Comparison of ENCODE assay signal across 8 mouse cellular contexts in the genomic region with DNA sequence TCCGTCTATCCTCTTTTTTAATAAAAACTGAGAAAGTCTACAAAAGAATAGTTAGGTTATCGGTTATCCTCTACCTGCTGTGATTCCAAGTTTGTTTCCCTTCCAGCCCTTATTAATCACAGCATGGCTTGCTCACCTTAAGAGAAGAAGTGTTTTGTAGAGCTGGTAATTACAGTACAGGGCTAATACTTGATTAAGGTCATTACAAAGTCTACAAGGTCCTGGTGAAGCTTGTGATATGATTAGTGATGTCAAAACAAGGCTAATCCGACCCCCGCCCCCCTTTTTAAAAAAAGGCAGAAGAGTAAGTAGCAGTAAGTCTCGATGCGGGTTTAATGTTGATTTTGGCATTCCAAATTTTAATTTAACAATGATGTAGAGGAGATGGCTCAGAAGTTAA. TPM values are rescaled to one million over a fixed set of nuclear protein-coding genes. Genes with fewer than 3 reads are reported as not detected.
DNase-seq lines count a peak whose midpoint lies in the region; ATAC-seq and TF ChIP-seq lines count a peak whose summit lies in the region.

No protein-coding gene starts in this region.

- TF ChIP-seq CTCF in lung, embryonic 14.5 days (IDR thresholded peaks at IDR 0.05; ENCODE audit: low read depth) = no peak

- H3K27me3 ChIP-seq in lung, embryonic 14.5 days (ENCODE audit: insufficient read depth, low read length) = no peaks in the 10 kb centered on the region
- no peaks in the 10 kb centered on the region for H3K27me3 ChIP-seq in forebrain, embryonic 15.5 days
- H3K27me3 ChIP-seq in limb, embryonic 13.5 days = no peaks in the 10 kb centered on the region

- no peak for DNase-seq in lung, embryonic 14.5 days
- no peak for DNase-seq in lung, postnatal 36 days
- peak; percentile 34 for DNase-seq in retina, embryonic 14.5 days (ENCODE audit: low spot score)
- no peak for DNase-seq in frontal cortex, postnatal 25 days (ENCODE audit: low spot score in 2 of 2)
- DNase-seq in left cerebral cortex, adult 9 months (ENCODE audit: low spot score in 2 of 2) = no peak

- no peak overlapping the region for H3K4me3 ChIP-seq in lung, embryonic 14.5 days (ENCODE audit: low read depth, low read length)
- H3K4me3 ChIP-seq in forebrain, embryonic 15.5 days = peak overlapping the region; percentile 52; the same call in 1 of the 2 replicates
- no peak overlapping the region for H3K4me3 ChIP-seq in limb, embryonic 13.5 days

- H3K27ac ChIP-seq in lung, embryonic 14.5 days (ENCODE audit: low read depth) = peak overlapping the region; percentile 97
- peak overlapping the region; percentile 93 for H3K27ac ChIP-seq in forebrain, embryonic 15.5 days (replicated peaks)
- peak overlapping the region; percentile 79 for H3K27ac ChIP-seq in limb, embryonic 13.5 days

- peak overlapping the region; percentile 49 for H3K4me2 ChIP-seq in lung, embryonic 14.5 days
- H3K4me2 ChIP-seq in forebrain, embryonic 15.5 days (replicated peaks) = peak overlapping the region; percentile 84
- peak overlapping the region; percentile 54 for H3K4me2 ChIP-seq in limb, embryonic 13.5 days (replicated peaks)

- H3K36me3 ChIP-seq in lung, embryonic 14.5 days (ENCODE audit: insufficient read depth) = no peaks in the 10 kb centered on the region
- H3K36me3 ChIP-seq in forebrain, embryonic 15.5 days = no peaks in the 10 kb centered on the region
- H3K36me3 ChIP-seq in limb, embryonic 13.5 days = no peaks in the 10 kb centered on the region

- no peak overlapping the region for H3K9ac ChIP-seq in lung, embryonic 14.5 days
- H3K9ac ChIP-seq in forebrain, embryonic 15.5 days (replicated peaks) = no peak overlapping the region
- no peak overlapping the region for H3K9ac ChIP-seq in limb, embryonic 13.5 days

- H3K4me1 ChIP-seq in lung, embryonic 14.5 days (ENCODE audit: insufficient read depth) = peaks cover 4% of the 10 kb centered on the region; the same call in 1 of the 2 replicates
- peaks cover 17% of the 10 kb centered on the region for H3K4me1 ChIP-seq in forebrain, embryonic 15.5 days
- peaks cover 21% of the 10 kb centered on the region for H3K4me1 ChIP-seq in limb, embryonic 13.5 days

- H3K9me3 ChIP-seq in lung, embryonic 14.5 days (ENCODE audit: low read depth, low read length) = no peaks in the 10 kb centered on the region
- H3K9me3 ChIP-seq in forebrain, embryonic 15.5 days = no peaks in the 10 kb centered on the region
- H3K9me3 ChIP-seq in limb, embryonic 13.5 days = no peaks in the 10 kb centered on the region

- no peak for ATAC-seq in lung, embryonic 14.5 days (ENCODE audit: insufficient read depth)
- no peak for ATAC-seq in forebrain, embryonic 15.5 days (replicated peaks)
- ATAC-seq in limb, embryonic 13.5 days (ENCODE audit: low FRiP score, low read depth) = no peak
- no peak for ATAC-seq in megakaryocyte-erythroid progenitor cell, adult 5-6 weeks (replicated peaks; ENCODE audit: low FRiP score, low TSS enrichment, poor library complexity, severe bottlenecking)

- 53% methylated on average over 6 of the region's 6 CpGs for WGBS in lung, embryonic 14.5 days
- 42% methylated on average over 6 of the region's 6 CpGs for WGBS in forebrain, embryonic 15.5 days
- WGBS in limb, embryonic 13.5 days = 72% methylated on average over 6 of the region's 6 CpGs

RNA-seq across cellular contexts. Expression of gene Hist1h4c, which starts 0.7 kb away (rescaled TPM):
- polyA plus RNA-seq in lung, embryonic 14.5 days (2014; fragmentation: Nextera tagmentation; extraction: Ambion mirVana) = 11.2 and 11.4 TPM in 2 replicates
- 3.7 and 4.4 TPM in 2 replicates for polyA plus RNA-seq in forebrain, embryonic 15.5 days (2015; fragmentation: Nextera tagmentation; extraction: Ambion mirVana)
- polyA plus RNA-seq in limb, embryonic 13.5 days (2015; fragmentation: Nextera tagmentation; extraction: Ambion mirVana) = 9.0 and 10.3 TPM in 2 replicates
- total RNA-seq in megakaryocyte-erythroid progenitor cell, adult 5-6 weeks (2014; fragmentation: Nextera tagmentation) = 153 and 163 TPM in 2 replicates
- total RNA-seq in megakaryocyte-erythroid progenitor cell, adult 5-6 weeks (2017) = 166 and 397 TPM in 2 replicates

RNA-seq across cellular contexts. Expression of gene Hist1h1t, which starts 3.4 kb away (rescaled TPM):
- not detected in 2 replicates for polyA plus RNA-seq in lung, embryonic 14.5 days (2014; fragmentation: Nextera tagmentation; extraction: Ambion mirVana)
- 0.20 TPM in 1 of 2 replicates, not detected in the other for polyA plus RNA-seq in forebrain, embryonic 15.5 days (2015; fragmentation: Nextera tagmentation; extraction: Ambion mirVana)
- polyA plus RNA-seq in limb, embryonic 13.5 days (2015; fragmentation: Nextera tagmentation; extraction: Ambion mirVana) = 0.36 and 0.43 TPM in 2 replicates
- total RNA-seq in megakaryocyte-erythroid progenitor cell, adult 5-6 weeks (2014; fragmentation: Nextera tagmentation) = 1.3 TPM in 1 of 2 replicates, not detected in the other
- 1.3 TPM in 1 of 2 replicates, not detected in the other for total RNA-seq in megakaryocyte-erythroid progenitor cell, adult 5-6 weeks (2017)

RNA-seq across cellular contexts. Expression of gene Hfe, which starts 11.7 kb away (rescaled TPM):
- polyA plus RNA-seq in lung, embryonic 14.5 days (2014; fragmentation: Nextera tagmentation; extraction: Ambion mirVana) = 8.4 and 12.1 TPM in 2 replicates
- 2.0 and 3.4 TPM in 2 replicates for polyA plus RNA-seq in forebrain, embryonic 15.5 days (2015; fragmentation: Nextera tagmentation; extraction: Ambion mirVana)
- 5.2 and 5.5 TPM in 2 replicates for polyA plus RNA-seq in limb, embryonic 13.5 days (2015; fragmentation: Nextera tagmentation; extraction: Ambion mirVana)
- total RNA-seq in megakaryocyte-erythroid progenitor cell, adult 5-6 weeks (2014; fragmentation: Nextera tagmentation) = not detected in 2 replicates
- 0.27 and 1.9 TPM in 2 replicates for total RNA-seq in megakaryocyte-erythroid progenitor cell, adult 5-6 weeks (2017)

RNA-seq across cellular contexts. Expression of gene Hist1h2bc, which starts 15.0 kb away (rescaled TPM):
- polyA plus RNA-seq in lung, embryonic 14.5 days (2014; fragmentation: Nextera tagmentation; extraction: Ambion mirVana) = 52.9 and 55.1 TPM in 2 replicates
- polyA plus RNA-seq in forebrain, embryonic 15.5 days (2015; fragmentation: Nextera tagmentation; extraction: Ambion mirVana) = 33.7 and 35.6 TPM in 2 replicates
- 35.3 and 35.7 TPM in 2 replicates for polyA plus RNA-seq in limb, embryonic 13.5 days (2015; fragmentation: Nextera tagmentation; extraction: Ambion mirVana)
- total RNA-seq in megakaryocyte-erythroid progenitor cell, adult 5-6 weeks (2014; fragmentation: Nextera tagmentation) = 74.9 and 133 TPM in 2 replicates
- total RNA-seq in megakaryocyte-erythroid progenitor cell, adult 5-6 weeks (2017) = 136 and 209 TPM in 2 replicates

RNA-seq across cellular contexts. Expression of gene Hist1h2ac, which starts 15.2 kb away (rescaled TPM):
- polyA plus RNA-seq in lung, embryonic 14.5 days (2014; fragmentation: Nextera tagmentation; extraction: Ambion mirVana) = 1.5 and 2.1 TPM in 2 replicates
- 1.0 and 1.1 TPM in 2 replicates for polyA plus RNA-seq in forebrain, embryonic 15.5 days (2015; fragmentation: Nextera tagmentation; extraction: Ambion mirVana)
- polyA plus RNA-seq in limb, embryonic 13.5 days (2015; fragmentation: Nextera tagmentation; extraction: Ambion mirVana) = 1.00 and 1.3 TPM in 2 replicates
- total RNA-seq in megakaryocyte-erythroid progenitor cell, adult 5-6 weeks (2014; fragmentation: Nextera tagmentation) = 3.8 and 6.0 TPM in 2 replicates
- 56.0 and 87.4 TPM in 2 replicates for total RNA-seq in megakaryocyte-erythroid progenitor cell, adult 5-6 weeks (2017)
